Mouse (Mus musculus): Measurements from ENCODE around the gene Tshz3. TPM values are rescaled to one million over a fixed set of nuclear protein-coding genes. Genes with fewer than 3 reads are reported as not detected.

The Tshz3 gene
- 11.1 and 11.9 TPM in 2 replicates for total RNA-seq (2014; rRNA removed)
- 5.1 and 6.7 TPM in 2 replicates for polyA plus RNA-seq (2015; fragmentation: Nextera tagmentation; extraction: Ambion mirVana)

DNA sequence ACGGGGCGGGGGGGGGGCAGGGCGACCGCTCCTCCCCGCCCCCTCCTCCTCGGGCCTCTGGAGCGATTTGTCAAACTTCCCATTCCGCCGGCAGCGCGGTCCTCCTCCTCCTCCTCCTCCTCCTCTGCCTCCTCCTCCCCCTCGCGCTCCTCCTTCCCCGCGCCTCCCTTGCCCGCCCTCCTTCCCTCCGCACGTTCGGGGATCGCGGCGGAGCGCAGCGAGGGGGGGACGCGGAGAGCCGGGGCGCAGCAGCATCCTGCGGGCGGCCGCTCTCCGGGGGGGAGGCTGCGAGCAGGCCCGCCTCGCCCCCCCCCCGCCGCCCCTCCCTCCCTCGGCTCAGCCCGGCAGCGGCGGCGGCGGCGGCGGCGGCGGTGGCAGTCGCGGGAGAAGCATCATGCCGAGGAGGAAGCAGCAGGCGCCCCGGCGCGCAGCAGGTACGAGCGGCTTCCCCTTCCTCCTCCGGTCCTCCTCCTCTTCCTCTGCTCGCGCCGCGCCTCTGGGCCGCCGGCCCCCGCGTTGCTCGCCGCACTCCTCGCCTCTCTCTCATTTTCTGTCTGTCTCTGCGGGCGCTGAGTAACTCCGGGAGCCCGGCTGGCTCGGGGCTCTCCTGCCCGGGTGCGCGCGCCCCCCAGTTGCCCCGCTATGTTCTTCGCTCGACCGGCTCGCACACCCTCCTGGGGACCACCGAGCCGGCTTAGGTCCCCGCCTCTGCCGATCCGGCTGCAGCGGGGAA is at the start of gene Tshz3:
TSS of gene Tshz3 (plus strand) at position 263 of the 733 bp plus-strand sequence.
- ATAC-seq (ENCODE audit: low FRiP score) (peak; percentile 56), DNase-seq (ENCODE audit: low spot score) (peak; percentile 79)
- peak within 1 kb of the TSS; percentile 70; the same call in 1 of the 2 replicates for H3K27ac ChIP-seq (ENCODE audit: low read depth, low read length)
- peaks cover 32% of the 10 kb centered on the region for H3K27me3 ChIP-seq (ENCODE audit: insufficient read depth, low read length)
- H3K4me2 ChIP-seq (ENCODE audit: low read depth, low read length, poor library complexity, severe bottlenecking): peak within 1 kb of the TSS; percentile 99
- peaks cover 5% of the 10 kb centered on the region for H3K4me1 ChIP-seq (ENCODE audit: insufficient read depth, low read length)
- peak within 1 kb of the TSS; percentile 87 for H3K4me3 ChIP-seq (ENCODE audit: low read depth, low read length)
- H3K36me3 ChIP-seq (ENCODE audit: insufficient read depth, low read length): no peaks in the 10 kb centered on the region
- TF ChIP-seq CTCF (IDR thresholded peaks at IDR 0.05): no peak
- no peaks in the 10 kb centered on the region for H3K9me3 ChIP-seq (ENCODE audit: low read length)
- WGBS: under 1% methylated on average over 32 of the region's 88 CpGs
- peak within 1 kb of the TSS; percentile 70 for H3K9ac ChIP-seq (replicated peaks; ENCODE audit: low read length, poor library complexity, severe bottlenecking)

GRCm38 (mm10) chr7:36655931-36656330 is 42.0 kb upstream of the Tshz3 start:
- H3K4me3 ChIP-seq (ENCODE audit: low read depth, low read length): no peak overlapping the region
- no peaks in the 10 kb centered on the region for H3K9me3 ChIP-seq (ENCODE audit: low read length)
- ATAC-seq (ENCODE audit: low FRiP score): no peak
- H3K4me1 ChIP-seq (ENCODE audit: insufficient read depth, low read length): no peaks in the 10 kb centered on the region
- H3K36me3 ChIP-seq (ENCODE audit: insufficient read depth, low read length): no peaks in the 10 kb centered on the region
- no peak overlapping the region for H3K9ac ChIP-seq (replicated peaks; ENCODE audit: low read length, poor library complexity, severe bottlenecking)
- no peak overlapping the region for H3K4me2 ChIP-seq (ENCODE audit: low read depth, low read length, poor library complexity, severe bottlenecking)
- WGBS: 98% methylated on average over 4 of the region's 4 CpGs
- H3K27me3 ChIP-seq (ENCODE audit: insufficient read depth, low read length): no peaks in the 10 kb centered on the region
- no peak overlapping the region for H3K27ac ChIP-seq (ENCODE audit: low read depth, low read length)
- no peak for DNase-seq (ENCODE audit: low spot score)
- TF ChIP-seq CTCF (IDR thresholded peaks at IDR 0.05): no peak

DNA sequence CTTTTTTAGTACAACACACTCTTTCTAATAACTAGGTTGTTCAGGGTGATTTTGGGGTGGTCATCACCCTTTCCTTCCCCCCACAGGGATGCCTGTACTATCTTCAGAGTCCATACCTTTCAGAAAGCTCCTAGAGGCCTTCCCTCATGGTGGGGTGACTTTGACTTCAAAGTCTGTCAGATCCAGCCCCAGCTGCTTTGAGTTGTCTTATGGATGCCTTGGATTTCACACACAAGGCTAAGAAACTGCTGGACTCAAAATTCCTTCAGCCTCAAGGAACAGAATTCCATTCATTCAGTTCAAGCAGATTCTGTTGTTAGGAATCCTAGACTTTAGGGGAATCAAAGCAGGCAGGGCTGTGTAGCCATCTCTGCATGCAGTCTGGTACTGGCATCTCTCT is 41.5 kb upstream of the Tshz3 start:
- DNase-seq (ENCODE audit: low spot score): no peak
- Histone ChIP-seq H3K27me3 (ENCODE audit: insufficient read depth, low read length) (no peaks in the 10 kb centered on the region), H3K36me3 (ENCODE audit: insufficient read depth, low read length) (no peaks in the 10 kb centered on the region), H3K4me1 (ENCODE audit: insufficient read depth, low read length) (no peaks in the 10 kb centered on the region), H3K4me2 (ENCODE audit: low read depth, low read length, poor library complexity, severe bottlenecking) (no peak overlapping the region), H3K27ac (ENCODE audit: low read depth, low read length) (no peak overlapping the region), H3K9me3 (ENCODE audit: low read length) (no peaks in the 10 kb centered on the region), H3K9ac (replicated peaks; ENCODE audit: low read length, poor library complexity, severe bottlenecking) (no peak overlapping the region), H3K4me3 (ENCODE audit: low read depth, low read length) (no peak overlapping the region)
- no peak for TF ChIP-seq CTCF (IDR thresholded peaks at IDR 0.05)
- ATAC-seq (ENCODE audit: low FRiP score): no peak

DNA sequence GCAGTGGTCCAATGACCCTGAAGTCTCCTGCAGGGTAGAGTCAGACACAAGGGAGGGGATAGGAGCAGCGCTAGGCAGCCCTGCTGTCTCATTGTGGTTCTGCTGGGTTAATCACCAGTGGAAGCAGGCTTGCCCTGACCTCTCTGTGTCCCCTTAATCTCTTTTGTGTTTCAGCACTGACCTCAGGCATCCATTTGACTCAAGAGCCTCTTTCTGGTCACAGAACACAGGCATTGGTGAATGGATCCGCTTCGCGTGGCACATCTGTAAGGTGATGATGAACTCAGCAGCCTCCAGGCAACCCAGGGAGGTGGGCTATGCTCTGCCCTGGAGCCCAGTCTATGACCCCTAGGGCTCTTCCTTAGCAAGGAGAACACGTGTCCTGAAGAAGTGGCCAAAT is 39.6 kb upstream of the Tshz3 start:
- Histone ChIP-seq H3K9me3 (ENCODE audit: low read length) (no peaks in the 10 kb centered on the region), H3K4me2 (ENCODE audit: low read depth, low read length, poor library complexity, severe bottlenecking) (no peak overlapping the region), H3K27me3 (ENCODE audit: insufficient read depth, low read length) (no peaks in the 10 kb centered on the region), H3K9ac (replicated peaks; ENCODE audit: low read length, poor library complexity, severe bottlenecking) (no peak overlapping the region), H3K4me3 (ENCODE audit: low read depth, low read length) (no peak overlapping the region), H3K36me3 (ENCODE audit: insufficient read depth, low read length) (no peaks in the 10 kb centered on the region), H3K27ac (ENCODE audit: low read depth, low read length) (no peak overlapping the region), H3K4me1 (ENCODE audit: insufficient read depth, low read length) (no peaks in the 10 kb centered on the region)
- no peak for TF ChIP-seq CTCF (IDR thresholded peaks at IDR 0.05)
- 32% methylated on average over 5 of the region's 5 CpGs for WGBS
- DNase-seq (ENCODE audit: low spot score) (no peak), ATAC-seq (ENCODE audit: low FRiP score) (no peak)

DNA sequence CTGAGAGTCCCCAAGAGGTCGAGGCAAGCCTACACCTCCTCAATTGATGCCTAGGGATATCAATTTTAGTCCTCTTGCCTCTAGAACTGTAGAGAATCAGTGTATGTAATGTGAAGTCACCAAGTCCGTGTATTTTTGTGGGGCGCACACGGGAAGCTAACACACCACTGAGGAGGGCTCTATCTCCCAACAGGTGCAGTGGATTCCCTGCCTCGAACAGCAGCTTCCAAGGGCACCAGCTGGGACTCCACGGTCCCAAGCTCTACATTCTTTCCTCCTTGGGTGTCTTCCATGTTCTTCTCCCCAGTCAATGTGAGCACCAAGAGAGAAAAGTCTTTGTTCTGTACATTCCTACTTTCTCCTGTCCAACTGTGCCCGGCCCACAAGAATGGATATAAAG is 38.7 kb upstream of the Tshz3 start:
- Histone ChIP-seq H3K9me3 (ENCODE audit: low read length) (no peaks in the 10 kb centered on the region), H3K4me1 (ENCODE audit: insufficient read depth, low read length) (no peaks in the 10 kb centered on the region), H3K27ac (ENCODE audit: low read depth, low read length) (no peak overlapping the region), H3K36me3 (ENCODE audit: insufficient read depth, low read length) (no peaks in the 10 kb centered on the region), H3K4me2 (ENCODE audit: low read depth, low read length, poor library complexity, severe bottlenecking) (no peak overlapping the region), H3K4me3 (ENCODE audit: low read depth, low read length) (no peak overlapping the region), H3K27me3 (ENCODE audit: insufficient read depth, low read length) (no peaks in the 10 kb centered on the region), H3K9ac (replicated peaks; ENCODE audit: low read length, poor library complexity, severe bottlenecking) (no peak overlapping the region)
- ATAC-seq (ENCODE audit: low FRiP score): no peak
- TF ChIP-seq CTCF (IDR thresholded peaks at IDR 0.05): no peak
- 87% methylated on average over 7 of the region's 7 CpGs for WGBS
- DNase-seq (ENCODE audit: low spot score): no peak

- no peaks in the 10 kb centered on the region for H3K9me3 ChIP-seq (ENCODE audit: low read length)
- H3K4me3 ChIP-seq (ENCODE audit: low read depth, low read length): no peak overlapping the region
- no peak overlapping the region for H3K4me2 ChIP-seq (ENCODE audit: low read depth, low read length, poor library complexity, severe bottlenecking)
- DNase-seq (ENCODE audit: low spot score) (no peak), ATAC-seq (ENCODE audit: low FRiP score) (no peak)
- no peak overlapping the region for H3K9ac ChIP-seq (replicated peaks; ENCODE audit: low read length, poor library complexity, severe bottlenecking)
- no peak overlapping the region for H3K27ac ChIP-seq (ENCODE audit: low read depth, low read length)
- TF ChIP-seq CTCF (IDR thresholded peaks at IDR 0.05): no peak
- H3K4me1 ChIP-seq (ENCODE audit: insufficient read depth, low read length): no peaks in the 10 kb centered on the region
- 73% methylated on average over 9 of the region's 9 CpGs for WGBS
- no peaks in the 10 kb centered on the region for H3K27me3 ChIP-seq (ENCODE audit: insufficient read depth, low read length)
- no peaks in the 10 kb centered on the region for H3K36me3 ChIP-seq (ENCODE audit: insufficient read depth, low read length)
These were observed 37.3 kb upstream of the Tshz3 start for GRCm38 (mm10) chr7:36660654-36661053.
